Mouse (Mus musculus): Measurements from ENCODE around the gene Edil3.
A peak's percentile ranks its signal among the peaks of the same experiment; 100 is the strongest.
"Not testable (repeated sequence)": the region's sequence is repeated elsewhere in the genome, so short reads cannot be mapped to it uniquely, and the experiment has no call there.

Edil3 gene

DNA sequence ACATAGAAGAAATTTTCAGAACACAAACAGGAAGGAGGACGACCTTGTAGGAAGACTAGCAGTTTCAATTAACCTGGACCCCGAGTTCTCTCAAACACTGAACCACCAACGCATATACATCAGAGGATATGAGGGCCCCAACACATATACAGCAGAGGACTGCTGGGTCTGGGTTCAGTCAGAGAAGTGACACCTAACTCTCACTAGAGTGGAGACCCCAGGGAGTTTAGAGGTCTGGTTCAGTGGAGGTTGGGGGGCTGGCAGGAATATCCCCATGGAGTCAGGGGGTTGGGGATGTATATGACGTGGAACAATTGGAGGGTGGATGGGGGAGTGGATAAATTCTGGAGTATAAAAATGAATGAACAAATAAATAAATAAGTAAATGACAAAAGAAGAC, 151.1 kb downstream of the Edil3 start:
- no peak for DNase-seq (ENCODE audit: low spot score)

DNA sequence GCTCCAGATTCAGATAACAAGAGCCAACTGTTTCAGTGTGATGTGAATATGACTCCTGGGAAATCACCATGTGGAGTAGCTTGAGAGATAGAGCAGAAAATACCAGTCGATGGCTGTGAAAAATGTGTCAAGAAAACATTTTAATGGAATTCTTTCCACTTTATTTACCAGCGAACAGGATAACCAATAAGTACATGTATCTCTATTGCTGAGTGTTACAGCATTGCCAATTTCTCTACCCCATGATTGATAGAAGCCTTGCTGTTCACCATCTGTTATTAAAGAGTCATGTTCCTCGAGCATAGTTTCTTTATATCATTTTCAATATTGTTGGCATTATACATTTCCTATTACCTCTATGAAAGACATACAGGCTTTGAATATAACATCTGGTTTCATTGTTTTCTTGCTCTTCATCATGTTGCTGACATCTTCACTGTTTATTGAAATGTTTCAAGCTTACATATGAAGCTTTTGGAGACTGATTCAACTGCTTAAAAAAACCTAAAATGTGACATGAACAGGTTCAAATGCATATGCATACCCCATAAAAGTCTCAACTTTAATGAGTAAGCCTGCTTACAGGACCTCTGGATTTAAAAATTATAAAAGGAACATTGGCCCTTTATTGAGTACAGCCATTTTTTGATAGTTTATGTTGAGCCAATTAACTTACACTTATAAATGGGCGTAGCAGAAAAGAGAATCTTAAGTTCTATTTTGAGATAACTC, 186.6 kb downstream of the Edil3 start:
- DNase-seq (ENCODE audit: low spot score), result no peak

DNA sequence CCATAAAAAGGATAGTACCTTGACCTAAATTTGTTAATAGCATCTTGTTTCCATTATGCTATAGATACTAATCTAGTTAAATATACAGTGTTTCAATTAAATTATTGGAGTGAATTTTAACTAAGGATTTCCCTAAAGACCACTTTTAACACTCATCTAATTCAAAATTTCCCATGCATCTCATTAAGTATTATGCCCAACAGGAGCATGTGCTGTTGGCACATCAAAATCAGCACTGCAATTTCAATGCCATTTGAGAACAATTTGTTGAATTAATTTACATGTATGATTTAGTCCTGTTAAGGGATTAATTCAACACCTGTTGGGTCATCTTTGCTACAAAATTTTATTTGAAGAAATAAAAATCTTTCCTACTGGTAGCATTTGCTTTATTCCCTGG, 191.2 kb downstream of the Edil3 start:
- no peak for DNase-seq (ENCODE audit: low spot score)

DNA sequence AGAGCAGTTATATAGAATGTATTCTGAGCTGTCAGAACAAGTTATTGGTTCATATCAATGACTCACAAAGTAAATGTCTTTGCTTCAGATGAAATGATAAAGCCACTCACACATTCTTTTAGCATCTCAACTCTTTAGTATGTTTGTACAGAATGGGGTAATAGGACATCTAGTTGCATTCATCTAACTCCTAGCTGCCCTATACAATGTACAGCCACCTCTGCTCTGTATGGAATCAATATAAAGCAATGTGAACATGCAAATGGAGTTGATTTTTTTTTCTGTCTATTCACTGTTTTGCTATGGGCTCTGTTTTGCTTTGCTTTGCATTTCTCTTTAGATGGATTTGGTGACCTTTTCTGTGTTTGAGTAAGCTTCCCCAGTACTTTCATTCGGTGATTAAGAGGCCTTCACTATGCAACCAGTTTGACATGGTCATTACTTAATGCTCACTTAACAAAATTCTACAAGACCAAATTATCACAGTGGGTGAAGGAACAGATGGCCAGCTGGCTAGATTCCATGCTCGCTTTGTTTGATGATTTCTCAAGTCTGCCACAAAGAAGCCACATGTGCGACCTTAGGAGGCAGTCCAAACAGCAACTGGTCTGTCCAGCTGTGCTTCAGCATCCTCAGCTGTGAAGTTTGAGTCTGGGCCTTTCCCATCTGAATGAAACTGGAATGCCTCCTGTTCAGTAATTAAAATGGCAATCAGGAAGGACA, 208.7 kb downstream of the Edil3 start:
- peak; percentile 62 for DNase-seq (ENCODE audit: low spot score)

DNA sequence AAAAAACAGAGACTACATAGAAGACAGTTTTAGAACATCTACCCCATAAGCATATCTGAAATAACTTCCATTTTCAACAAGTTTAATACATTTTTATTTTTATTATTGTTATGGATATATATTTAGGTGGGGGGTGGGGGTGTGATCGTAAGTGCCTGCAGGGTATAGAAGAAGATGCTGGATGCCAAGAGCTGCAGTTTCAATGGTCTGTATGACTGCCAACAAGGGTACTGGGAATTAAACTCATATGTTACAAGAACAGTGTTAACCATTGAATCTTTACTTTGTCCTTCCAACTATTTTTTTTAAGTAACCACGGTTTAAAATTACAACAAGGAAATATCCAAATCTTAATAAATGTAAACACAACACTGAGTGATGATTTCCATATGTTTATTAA, 214.4 kb downstream of the Edil3 start:
- no peak for DNase-seq (ENCODE audit: low spot score)

DNA sequence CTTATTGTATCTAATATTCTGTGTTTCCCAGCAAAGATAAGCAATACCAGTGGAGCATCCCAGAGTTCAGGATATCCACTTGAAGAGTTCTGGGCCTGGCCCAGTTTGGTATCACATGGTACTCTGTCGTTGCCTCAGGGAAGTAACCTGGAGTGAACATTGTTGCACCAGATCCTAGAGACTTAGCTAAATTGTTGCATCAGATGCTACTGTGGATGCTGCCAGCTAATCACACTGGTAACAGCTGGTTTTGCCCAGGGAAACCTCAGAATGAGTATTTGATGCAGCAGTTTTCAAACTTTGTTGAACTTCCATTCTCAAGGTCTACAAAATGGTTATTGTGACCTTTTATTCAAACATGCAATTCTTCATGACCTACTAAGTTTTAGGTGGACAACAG, 220.2 kb downstream of the Edil3 start:
- no peak for DNase-seq (ENCODE audit: low spot score)

DNA sequence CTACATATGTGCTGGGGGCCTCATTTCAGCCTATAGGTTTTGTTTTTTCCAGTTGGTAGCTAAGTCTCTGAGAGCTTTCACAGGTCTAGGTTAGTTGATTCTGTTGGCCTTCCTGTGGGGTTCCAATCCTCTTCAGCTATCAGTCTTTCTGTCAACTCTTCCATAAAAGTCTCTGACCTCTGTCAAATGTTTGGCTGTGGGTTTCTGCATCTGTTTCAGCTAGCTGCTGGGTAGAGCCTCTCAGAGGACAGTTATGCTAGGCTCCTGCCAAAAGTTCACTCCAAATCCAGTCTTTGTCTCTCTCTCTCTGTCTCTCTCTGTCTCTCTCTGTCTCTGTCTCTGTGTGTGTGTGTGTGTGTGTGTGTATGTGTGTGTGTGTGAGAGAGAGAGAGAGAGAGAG, 248.9 kb downstream of the Edil3 start:
- not testable (repeated sequence) for DNase-seq (ENCODE audit: low spot score)

DNA sequence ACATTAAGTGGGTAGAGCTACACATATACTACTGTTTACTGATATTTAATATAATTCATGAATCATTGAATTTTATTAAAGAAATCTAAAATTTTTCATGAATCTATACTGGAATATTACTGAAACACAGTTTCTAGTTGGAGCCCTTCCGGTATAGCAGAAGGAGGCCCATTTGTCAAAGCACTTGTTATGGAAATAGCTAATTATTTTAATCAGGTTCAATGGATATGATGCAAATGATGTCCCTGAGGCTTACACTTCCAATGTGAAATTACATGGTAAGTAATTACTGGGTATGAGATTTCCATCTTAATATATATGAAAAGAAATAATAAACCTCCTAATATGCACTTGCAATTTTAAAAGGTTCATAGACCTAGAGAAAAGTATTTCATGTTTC, 254.9 kb downstream of the Edil3 start:
- DNase-seq (ENCODE audit: low spot score), result no peak

DNA sequence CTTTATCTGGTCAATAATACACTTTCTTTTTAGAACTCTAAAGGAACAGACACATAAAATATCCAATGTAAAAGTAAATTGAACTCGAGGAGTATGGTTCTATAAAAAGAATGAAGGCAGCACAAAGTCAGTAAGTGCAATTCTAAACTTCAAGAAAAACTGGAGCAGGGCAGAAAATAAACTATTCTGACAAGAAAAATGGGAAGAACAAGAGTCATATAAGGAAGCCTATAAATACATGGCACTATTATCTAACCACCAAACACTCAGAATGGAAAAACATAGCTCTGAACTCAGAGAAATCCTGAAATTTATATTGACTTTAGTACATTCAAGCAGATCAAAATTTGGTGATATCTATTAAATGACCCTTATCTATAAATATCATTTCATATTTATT, 284.6 kb downstream of the Edil3 start:
- DNase-seq (ENCODE audit: low spot score), result no peak

DNA sequence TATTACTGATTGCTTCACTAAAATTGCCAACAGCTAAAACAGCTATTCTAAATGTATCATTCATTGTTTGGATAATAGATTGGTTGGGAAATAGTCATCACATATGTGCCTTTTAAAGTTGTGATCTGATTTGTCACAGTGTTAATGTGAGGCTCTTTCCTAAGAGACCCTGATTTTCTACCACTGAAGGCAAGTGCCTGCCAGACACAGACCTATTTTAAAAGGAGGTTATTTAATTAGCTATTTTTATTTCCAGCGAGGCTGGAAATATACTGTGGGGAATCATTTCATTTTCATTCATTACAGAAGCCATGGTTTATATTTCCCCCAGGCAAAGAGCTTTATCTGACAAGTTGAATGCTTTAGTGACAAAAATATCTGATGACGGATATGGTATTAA, 296.3 kb downstream of the Edil3 start:
- no peak for DNase-seq (ENCODE audit: low spot score)

DNA sequence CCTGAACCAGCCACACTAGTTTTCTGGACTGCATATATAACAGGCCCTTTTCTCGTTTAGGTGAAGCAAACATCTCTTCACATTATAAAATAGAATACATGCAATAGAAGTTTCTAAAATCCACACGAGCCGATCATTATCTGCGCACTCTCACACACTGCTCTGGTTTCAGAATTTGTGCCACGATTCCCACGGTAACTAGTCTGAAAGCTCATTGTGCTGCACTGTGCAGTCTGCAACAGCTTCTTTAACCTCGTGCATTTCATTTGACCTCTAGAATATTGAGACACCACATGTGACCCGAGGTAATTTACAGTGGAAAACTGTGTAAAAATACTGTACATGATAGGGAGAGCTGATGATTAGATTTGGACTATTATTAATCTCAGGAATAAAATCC, 298.5 kb downstream of the Edil3 start:
- DNase-seq (ENCODE audit: low spot score), result no peak

DNA sequence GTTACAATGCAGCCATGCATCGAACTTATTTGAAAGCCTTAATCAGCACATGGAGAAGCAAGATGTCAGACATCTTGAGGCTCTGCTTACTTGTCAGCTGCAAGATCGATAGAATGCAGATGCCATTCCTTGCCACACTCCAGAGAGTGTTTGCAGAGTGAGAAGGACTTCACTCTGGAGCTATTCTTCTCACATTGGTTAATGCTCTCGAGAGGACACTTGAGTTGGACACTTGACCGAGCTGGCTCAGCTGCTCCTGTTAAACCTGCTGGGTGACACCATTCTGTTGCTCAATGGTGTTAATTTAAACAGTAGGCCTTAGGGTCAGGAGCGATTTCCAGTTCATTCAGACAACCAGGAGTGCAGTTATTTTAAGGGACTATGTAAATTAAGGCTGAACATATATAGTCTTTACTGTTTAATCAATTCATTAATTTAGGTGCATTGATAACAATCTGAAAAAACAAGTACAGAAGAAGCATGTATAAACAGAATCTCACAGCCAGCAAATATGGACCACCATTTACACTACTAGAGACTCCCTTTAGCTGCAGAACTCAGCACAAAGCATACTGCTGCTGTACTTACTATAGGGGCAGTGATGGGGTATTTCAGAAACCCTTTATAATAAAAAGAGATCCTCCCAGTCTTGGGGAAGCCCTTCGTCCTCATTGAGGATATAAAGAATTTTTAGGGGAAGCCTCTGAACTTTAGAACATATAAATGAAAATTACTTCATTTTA, 301.4 kb downstream of the Edil3 start:
- peak; percentile 39 for DNase-seq (ENCODE audit: low spot score)

DNA sequence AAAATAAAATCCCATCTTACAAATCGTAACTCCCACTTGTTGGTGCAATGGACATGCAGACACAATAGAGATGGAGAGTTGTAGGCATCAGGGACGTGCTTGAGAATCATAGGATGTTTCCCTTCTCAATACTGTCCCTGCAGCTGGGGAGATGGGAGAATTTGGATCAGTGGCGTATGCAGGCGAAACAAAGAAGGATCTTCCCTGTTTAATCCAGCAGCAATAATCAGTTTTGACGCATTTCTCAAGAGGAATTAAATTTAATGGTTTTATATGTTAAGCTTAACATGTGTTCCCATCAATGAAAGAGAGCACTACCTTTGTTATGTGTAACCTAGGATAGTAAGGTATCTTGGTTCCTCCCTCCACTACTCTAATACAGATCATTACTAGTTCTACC, 302.1 kb downstream of the Edil3 start:
- peak; percentile 51 for DNase-seq (ENCODE audit: low spot score)

DNA sequence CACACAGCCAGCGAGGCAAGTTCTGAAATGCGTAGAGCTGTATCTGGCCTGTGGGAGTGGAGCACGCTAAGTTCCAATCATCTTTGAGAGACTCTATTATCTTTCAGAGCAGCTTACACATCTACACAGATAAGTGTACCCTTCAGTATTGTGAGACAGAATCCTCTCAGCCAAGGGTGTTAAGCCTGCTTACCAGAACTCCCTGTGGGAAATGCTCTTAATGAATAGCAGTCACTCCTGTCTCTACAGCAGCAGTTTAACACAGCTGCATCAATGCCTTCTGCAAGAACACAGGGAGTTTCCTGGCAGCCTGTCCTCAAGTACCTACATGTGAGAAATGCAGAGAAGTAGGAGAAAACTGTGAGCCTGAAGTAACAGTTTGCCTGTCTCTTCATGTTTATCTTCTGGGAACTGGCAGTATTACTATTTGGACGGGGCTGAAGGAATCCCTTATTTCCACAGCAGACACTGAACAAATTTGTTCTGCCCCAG, 324.8 kb downstream of the Edil3 start:
- DNase-seq (ENCODE audit: low spot score), result peak; percentile 45

DNA sequence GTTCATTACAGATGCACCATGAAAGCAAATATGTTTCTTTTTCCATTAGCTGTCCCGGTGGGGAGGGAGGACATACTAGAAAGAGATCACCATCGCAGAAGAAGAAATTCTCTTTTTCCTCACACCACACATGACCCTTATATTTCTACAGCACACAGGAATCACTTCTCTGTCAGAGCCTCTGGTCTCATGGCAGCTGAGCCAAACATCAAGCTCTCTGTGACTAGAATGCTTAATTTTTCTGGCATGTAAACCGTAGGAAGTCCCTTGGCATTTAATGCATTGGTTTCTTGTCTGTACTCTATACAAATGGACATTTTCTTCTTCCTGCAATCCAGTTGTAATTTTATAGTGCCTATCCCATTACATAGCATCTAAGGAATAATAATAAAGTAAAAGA, 330.6 kb downstream of the Edil3 start:
- no peak for DNase-seq (ENCODE audit: low spot score)

DNA sequence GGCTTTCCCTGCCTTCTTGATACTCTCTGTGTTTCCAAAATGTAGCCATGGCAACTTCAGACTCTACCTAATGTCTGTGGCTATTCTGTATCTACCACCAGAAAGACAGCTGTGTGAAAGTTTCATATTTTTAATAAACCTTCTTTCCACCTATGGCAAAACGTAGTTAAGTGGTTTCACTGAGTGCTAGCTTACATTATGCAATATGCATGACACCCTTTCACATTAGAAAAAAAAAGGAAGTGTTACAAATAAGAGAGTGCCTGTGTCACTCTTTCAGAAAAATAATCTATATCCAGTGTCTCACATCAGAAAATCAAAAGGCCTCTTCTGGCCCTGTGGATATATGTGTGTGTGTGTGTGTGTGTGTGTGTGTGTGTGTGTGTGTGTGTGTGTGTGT, 346.7 kb downstream of the Edil3 start:
- DNase-seq (ENCODE audit: low spot score), result no peak

DNA sequence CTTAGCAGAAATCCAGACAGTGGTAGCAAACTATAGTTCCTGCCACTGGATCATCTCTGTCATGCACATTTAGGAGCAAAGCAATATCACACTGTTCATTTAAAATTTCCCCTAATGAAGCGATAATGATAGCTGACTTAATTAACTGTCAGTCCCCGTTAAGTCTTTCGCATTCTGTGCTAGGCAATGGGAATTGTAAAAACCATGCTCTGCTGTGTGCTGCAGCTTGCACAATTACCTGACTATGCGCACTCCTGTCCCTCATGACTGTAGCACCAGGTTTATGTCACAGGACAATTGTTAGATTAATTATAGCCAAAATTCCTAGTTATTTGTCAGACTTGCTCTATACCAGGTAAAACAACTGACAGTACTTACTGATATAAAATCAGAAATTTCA, 348.8 kb downstream of the Edil3 start:
- DNase-seq (ENCODE audit: low spot score), result no peak

DNA sequence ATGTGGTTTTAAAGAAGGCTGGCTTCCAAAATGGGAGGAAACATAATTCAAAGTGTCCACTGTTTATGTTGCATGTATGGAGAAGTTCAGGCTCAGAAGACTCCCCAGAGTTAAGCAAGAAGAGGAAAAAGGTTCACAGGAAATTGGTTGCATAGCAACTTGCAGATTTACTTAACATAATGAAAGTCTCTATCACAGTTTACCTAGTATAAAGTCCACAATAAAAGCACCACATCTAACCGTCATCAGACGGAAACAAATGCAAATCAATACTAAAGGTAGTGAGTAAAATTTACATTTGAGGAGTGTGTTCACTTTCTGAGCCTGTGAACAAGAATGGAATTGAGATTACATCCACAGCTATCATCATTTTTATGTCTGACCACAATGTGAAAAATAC, 353.9 kb downstream of the Edil3 start:
- no peak for DNase-seq (ENCODE audit: low spot score)

DNA sequence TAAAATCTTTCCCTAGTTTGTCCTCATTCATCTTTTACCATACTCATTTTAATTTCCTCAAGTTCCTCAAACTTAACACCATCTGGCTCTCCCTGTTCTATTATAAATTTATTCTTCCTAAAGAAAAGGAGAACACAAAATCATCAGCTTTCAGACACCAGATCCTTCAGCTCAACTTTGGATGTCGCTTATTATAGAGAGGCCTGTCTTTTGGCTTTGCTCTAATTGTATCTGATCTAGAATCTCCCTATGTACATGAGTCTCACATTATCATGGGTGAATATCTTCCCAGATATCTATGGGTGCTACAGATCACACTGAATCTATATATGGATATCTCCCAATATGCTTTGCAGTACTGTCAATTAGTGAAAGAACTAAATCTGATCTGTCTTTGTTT, 367.8 kb downstream of the Edil3 start:
- DNase-seq (ENCODE audit: low spot score), result no peak

DNA sequence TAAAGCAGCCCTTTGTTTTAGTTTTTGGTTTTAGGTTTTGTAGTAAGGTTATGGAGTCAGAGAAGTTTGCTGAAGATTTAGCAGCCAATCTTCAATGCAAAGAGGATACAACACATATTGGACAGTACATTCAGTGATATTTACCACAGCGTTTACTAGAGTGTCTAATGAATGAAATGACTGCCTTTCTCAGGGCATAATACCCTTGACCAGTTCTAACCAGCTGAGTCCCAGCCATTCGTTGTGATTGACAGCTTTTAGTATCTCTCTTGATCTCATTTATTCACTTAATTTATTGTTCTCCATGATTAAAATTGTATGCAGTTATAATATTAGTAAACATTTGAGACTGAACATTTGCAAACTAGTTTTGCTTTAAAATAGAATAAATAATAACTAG, 375.7 kb downstream of the Edil3 start:
- peak; percentile 23 for DNase-seq (ENCODE audit: low spot score)

DNA sequence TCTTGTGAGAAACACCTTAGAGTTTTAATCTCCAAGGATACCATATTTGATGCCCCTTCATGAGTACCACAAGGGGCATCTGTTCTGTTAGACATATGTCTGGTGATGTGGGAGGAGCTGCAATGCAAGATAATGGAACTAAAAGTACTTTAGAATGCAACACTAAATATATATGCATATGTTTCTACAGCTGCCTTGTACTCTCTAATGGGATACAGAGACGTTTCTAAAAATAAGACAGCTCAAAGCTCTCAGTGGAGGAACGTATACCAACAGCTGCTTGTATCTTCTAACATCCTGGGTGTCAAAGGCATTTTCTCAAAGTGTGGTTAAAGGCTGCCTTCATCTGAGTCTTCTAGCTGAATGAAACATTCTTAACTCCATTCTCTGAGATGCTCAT, 378.0 kb downstream of the Edil3 start:
- DNase-seq (ENCODE audit: low spot score), result no peak

DNA sequence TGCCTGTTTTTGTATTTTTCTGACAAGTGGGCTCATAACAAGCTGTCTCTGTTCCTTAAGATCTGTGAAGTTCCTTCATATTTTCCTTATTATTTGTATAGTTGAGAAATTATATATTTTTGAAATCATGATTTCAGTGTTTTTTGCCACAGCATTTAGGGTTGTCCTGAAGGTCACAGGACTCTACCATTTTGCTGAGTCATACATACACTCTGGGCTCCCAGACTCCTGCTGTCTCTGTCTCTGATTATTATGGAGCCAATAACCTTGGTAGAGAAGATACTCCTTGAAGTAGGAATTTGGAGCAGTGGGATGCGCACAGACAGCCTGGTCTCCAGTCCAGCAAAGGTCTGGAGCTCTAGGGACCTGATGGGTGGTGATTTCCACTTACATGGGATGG, 416.8 kb downstream of the Edil3 start:
- no peak for DNase-seq (ENCODE audit: low spot score)

DNA sequence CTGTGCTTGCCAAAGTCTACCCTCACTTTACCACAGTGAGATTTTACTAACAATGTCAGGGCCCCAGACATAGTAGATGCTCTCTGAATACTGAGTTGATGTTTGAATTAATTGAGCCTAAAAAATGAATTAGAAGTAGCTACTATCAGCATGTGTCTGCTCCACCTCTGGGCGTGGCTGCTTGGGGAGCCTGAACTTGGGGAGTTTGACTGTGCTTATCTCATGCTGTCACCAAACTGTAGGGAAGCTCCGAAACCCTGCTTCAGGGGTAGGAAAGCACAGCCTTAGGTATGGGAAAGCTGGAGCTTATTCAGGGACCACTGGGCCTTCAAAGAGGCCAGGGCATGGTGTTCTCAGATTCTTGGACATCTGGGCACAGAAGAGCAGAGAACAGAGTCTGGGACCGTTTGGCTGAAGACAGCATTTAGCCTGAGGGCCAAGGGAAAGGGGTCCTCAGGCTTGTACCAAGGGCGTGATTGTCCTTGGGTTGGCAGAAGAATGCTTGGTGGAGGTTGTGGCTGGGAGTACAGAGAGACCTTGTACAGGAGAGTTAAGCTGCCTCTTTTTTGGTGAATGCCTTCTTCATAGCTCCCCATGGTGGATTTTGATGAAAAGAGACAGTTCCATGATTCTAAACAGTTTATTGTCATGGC, 432.8 kb downstream of the Edil3 start:
- DNase-seq (ENCODE audit: low spot score), result no peak

Measured in retina, embryonic 14.5 days (tissue).